Mouse (Mus musculus) layer of hippocampus, adult 2 months (tissue): ENCODE measurements around the gene Gjd3. TPM values are rescaled to one million over a fixed set of nuclear protein-coding genes. Genes with fewer than 3 reads are reported as not detected.

Experiments used
- DNase-seq, 2 experiments: peaks; one replicate each; pipeline ENCODE4 v3.0.0; 2022; ENCODE audit warnings: low spot score in 2 of 2
- H3K27ac ChIP-seq: fragments of 200-600 bp; 2 replicates; pipeline ENCODE4 v1.8.1; 2022
- H3K4me3 ChIP-seq: fragments of 200-600 bp; 2 replicates; pipeline ENCODE4 v1.8.1; 2022; ENCODE audit warnings: mild to moderate bottlenecking
- CTCF ChIP-seq: fragments of 200-600 bp; conservative IDR thresholded peaks from 2 replicates; pipeline ENCODE4 v1.8.1; 2022; ENCODE audit warnings: antibody characterized with exemption, mild to moderate bottlenecking, moderate library complexity
- total RNA-seq, 2 experiments: library from RNA; stranded (reverse); gene quantifications; 2 replicates each; pipeline ENCODE4 v1.2.3; 2021

Gjd3 gene
- total RNA-seq, 2 experiments from 2014 or later = 1.3 to 2.0 TPM

DNA sequence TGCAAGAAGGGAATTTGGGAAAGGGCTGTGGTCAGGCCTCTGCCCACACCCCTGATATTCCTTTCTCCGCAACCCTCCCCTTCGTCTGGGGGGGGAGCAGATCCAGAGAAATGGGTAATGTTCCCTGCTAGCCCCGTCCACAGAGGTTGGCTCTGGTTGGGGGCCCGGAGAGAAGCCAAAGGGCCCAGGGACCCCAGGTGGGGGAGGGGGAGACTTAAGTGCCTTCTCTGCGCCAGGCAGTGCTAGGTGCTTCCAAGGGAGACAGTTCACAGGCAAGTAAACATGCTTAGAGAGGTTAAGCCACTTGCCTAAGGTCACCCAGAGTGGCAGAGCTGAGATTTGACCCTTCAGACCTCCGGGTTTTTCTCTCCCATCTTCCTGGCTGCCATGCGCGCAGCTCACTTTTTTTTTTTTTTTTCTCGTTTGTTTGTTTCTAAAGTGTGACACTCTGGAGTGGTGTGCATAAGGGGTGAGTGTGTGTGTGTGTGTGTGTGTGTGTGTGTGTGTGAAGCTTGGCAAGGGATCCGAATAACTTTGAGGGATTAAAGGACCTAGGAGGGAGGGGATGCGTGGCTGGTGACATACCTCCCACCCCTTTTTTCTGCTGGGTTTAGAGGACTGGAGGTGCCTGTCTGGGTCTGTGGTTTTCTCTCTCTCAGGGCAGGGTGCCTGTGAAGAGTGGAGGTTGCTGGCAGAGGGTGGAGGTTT is 37.8 kb downstream of the Gjd3 start:
- DNase-seq = no peak
- no peak overlapping the region for H3K27ac ChIP-seq
- H3K4me3 ChIP-seq = no peak overlapping the region
- no peak for TF ChIP-seq CTCF

GRCm38 (mm10) chr11:98943741-98944461 is 38.9 kb downstream of the Gjd3 start:
- no peak for TF ChIP-seq CTCF
- peak overlapping the region; percentile 48; the same call in 1 of the 2 replicates for H3K27ac ChIP-seq
- H3K4me3 ChIP-seq = no peak overlapping the region
- no peak for DNase-seq

DNA sequence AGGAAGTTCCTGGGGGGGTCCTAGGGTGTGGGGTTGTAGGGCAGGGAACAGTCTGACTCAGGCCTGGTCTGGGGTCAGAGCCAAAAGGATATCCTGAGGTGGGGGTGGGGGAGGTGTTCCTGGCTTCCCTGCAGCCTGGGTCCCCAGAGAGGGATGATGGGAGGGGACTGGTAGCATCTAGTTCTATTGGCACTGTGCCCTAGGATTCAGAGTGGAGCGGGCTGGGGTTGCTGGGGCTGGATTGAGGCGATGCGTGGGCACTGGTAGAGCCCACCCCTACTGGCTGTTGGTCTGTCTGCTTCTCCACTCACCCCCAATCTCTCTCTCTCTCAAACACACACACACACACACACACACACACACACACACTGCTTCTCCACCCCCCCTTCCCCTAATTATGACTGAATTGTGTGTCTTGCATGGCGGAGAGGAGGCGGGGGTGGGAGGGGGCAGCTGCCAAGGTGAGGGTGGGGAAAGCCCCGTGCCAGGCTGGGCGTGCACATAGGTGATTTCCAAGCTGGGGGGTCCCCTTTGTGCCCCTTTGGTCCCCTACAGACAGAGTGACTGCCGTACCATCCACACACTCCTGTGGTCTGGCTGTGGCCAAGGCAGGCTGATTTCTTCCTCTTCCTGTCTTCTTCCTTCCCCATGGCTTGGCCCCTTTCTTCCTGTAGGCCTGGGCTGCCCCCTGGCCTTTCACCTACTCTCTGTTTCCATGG is 39.7 kb downstream of the Gjd3 start:
- DNase-seq = no peak
- no peak for TF ChIP-seq CTCF
- Histone ChIP-seq H3K27ac (peak overlapping the region; percentile 48; the same call in 1 of the 2 replicates), H3K4me3 (no peak overlapping the region)

GRCm38 (mm10) chr11:98942555-98942922 is 40.3 kb downstream of the Gjd3 start:
- Histone ChIP-seq H3K4me3 (peak overlapping the region; percentile 54), H3K27ac (peak overlapping the region; percentile 91)
- TF ChIP-seq CTCF = no peak
- no peak for DNase-seq

DNA sequence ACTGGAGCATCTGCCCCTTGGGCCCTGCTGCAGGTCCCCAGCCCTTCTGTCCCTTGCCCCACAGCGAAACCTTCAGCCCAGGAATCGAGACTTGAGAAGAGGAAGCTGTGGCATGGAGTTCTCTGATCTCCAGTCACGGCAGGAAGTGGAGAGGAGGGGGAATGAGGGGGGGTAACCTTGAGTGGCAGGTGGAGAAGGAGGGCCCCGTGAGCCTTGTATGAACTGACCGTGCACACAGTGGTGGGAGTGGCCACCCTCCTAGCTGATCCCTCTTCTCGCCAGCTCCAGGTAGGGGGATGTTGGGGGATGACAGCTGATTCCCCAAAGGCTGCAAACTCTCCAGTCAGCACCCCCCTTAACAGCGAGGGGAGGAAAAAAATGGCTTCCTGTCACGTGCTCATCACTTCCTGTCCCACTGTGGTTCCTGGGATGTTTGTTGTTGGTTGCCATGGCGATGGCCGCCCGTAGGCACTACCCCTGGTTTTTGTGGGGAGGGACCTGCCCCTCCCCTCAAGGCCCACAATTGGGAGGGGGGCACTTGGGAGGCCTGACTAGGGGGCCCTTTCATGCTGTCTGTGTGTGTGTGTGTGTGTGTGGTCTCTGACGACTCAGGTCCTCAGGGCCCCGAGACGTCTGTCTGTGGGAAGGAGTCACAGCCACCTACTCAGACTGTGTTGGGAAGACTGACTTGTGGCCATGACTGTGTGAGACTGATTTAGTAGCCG is 40.8 kb downstream of the Gjd3 start:
- no peak for DNase-seq
- H3K27ac ChIP-seq = peak overlapping the region; percentile 91
- no peak for TF ChIP-seq CTCF
- peak overlapping the region; percentile 54 for H3K4me3 ChIP-seq

DNA sequence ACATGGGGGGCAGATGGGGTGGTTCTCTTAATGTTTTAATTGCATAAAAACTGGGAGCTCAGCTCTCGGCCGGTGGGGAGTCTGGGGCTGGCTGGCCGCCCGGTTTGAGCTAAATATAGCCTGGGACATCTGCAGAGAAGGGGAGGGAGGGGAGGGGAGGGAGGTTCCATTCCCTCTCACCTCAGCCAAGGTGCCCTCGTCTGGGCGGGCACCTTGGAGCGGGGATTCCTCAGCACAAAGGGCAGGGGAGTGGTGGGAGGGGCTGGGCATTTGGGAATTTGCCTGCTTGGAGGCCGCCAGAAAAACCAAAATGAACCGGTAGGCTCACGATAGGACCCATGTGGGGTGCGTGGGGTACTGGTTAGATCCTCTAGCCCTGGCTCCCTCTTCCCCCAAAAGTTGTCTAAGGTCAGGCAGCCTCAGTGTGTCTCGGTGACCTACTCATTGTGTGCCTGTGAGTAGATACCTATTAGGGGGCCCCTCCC is 41.4 kb downstream of the Gjd3 start:
- Histone ChIP-seq H3K27ac (peak overlapping the region; percentile 91), H3K4me3 (peak overlapping the region; percentile 54)
- peak in 1 of 2 experiments; percentile 76 for DNase-seq
- no peak for TF ChIP-seq CTCF

DNA sequence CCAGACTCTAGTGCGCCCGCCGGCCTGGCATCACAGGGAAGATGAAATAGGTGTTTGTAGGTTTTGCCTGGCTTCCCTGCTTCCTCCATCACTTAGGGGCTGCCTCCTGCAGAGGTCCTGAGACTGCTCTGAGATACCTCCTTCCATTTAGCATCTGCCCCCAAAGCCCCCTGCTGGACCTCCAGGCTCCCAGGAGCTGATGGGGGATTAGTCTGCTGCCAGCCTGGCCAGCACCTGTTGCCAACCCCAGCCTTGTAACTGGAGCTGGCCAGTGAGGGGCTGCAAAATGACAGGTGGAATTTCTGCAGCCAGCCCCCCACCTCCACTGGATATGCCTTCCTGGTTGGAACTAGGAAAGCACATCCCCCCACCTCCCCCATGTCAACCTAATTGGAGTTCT is 42.0 kb downstream of the Gjd3 start:
- H3K27ac ChIP-seq = peak overlapping the region; percentile 91
- no peak for DNase-seq
- no peak for TF ChIP-seq CTCF
- peak overlapping the region; percentile 54; the same call in 1 of the 2 replicates for H3K4me3 ChIP-seq

- DNase-seq = no peak
- no peak for TF ChIP-seq CTCF
Measured at GRCm38 (mm10) chr11:98939953-98940641, 42.7 kb downstream of the Gjd3 start.

GRCm38 (mm10) chr11:98939084-98939952 is 43.5 kb downstream of the Gjd3 start:
- H3K27ac ChIP-seq = peak overlapping the region; percentile 91; the same call in 1 of the 2 replicates
- no peak for DNase-seq
- peak overlapping the region; percentile 63; the same call in 1 of the 2 replicates for H3K4me3 ChIP-seq
- TF ChIP-seq CTCF = no peak

More at GRCm38 (mm10) chr11:98939953-98940641, 42.7 kb downstream of the Gjd3 start:
- Histone ChIP-seq H3K4me3 (peak overlapping the region; percentile 15; the same call in 1 of the 2 replicates), H3K27ac (peak overlapping the region; percentile 91; the same call in 1 of the 2 replicates)

DNA sequence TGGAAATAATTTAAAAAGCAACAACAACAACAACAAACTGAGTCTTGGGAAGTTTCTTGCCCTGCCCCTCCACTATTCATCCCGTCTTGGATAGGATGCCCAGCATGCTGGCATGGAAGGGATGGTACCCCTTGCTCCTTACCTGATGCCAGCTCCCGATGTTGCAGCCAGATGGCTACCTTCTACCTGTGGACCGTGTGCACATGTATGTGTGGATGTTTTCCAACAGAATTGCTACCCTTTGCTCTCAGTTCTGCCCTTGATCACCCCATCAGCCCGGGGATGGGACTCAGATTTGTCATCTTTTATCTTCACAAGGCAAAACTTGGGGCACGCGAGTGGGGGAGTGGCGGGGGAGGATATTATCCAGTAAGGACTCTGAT is 44.1 kb downstream of the Gjd3 start:
- DNase-seq = no peak
- TF ChIP-seq CTCF = no peak
- Histone ChIP-seq H3K27ac (peak overlapping the region; percentile 18; the same call in 1 of the 2 replicates), H3K4me3 (peak overlapping the region; percentile 63; the same call in 1 of the 2 replicates)
